Mouse (Mus musculus) stomach, embryonic 16.5 days (tissue): ENCODE measurements at regions not wholly inside any gene's neighbourhood (a gene's known extent, or its start where the extent isn't known, plus 50 kb on each side); places are given as distances from the start of the nearest gene placed in this dataset.

Source experiments
- ATAC-seq: fragments of 200-750 bp; cut with Nextera tagmentation; 2 replicates; pipeline ENCODE4 v1.8.0; 2017; ENCODE audit warnings: moderate number of reproducible peaks, moderate TSS enrichment; ENCODE audit not compliant: insufficient read depth, low FRiP score
- H3K27ac ChIP-seq: fragments of 300-500 bp; sonication (generic); 2 replicates; pipeline ENCODE4 v1.5.1; 2014; ENCODE audit warnings: low read length
- H3K27me3 ChIP-seq: fragments of 300-500 bp; sonication (generic); 2 replicates; pipeline ENCODE4 v1.6.1; 2014; ENCODE audit warnings: low read length, control low read depth, mixed read lengths; ENCODE audit not compliant: control insufficient read depth, insufficient read depth
- H3K36me3 ChIP-seq: fragments of 300-500 bp; sonication (generic); 2 replicates; pipeline ENCODE4 v1.6.1; 2014; ENCODE audit warnings: low read length; ENCODE audit not compliant: control insufficient read depth, insufficient read depth
- H3K4me1 ChIP-seq: fragments of 300-500 bp; sonication (generic); 2 replicates; pipeline ENCODE4 v1.6.1; 2014; ENCODE audit warnings: low read length, control low read depth, mixed read lengths; ENCODE audit not compliant: control insufficient read depth, insufficient read depth
- H3K4me2 ChIP-seq: fragments of 300-500 bp; sonication (generic); 2 replicates; pipeline ENCODE4 v1.6.1; 2014; ENCODE audit warnings: low read depth, low read length, mixed read lengths
- H3K4me3 ChIP-seq: fragments of 300-500 bp; sonication (generic); replicated peaks from 2 replicates; pipeline ENCODE4 v1.5.1; 2014; ENCODE audit warnings: mild to moderate bottlenecking, low read length
- H3K9ac ChIP-seq: fragments of 300-500 bp; sonication (generic); 2 replicates; pipeline ENCODE4 v1.6.1; 2014; ENCODE audit warnings: low read length
- H3K9me3 ChIP-seq: fragments of 300-500 bp; sonication (generic); replicated peaks from 2 replicates; pipeline ENCODE4 v1.6.1; 2016; ENCODE audit warnings: low read length, control low read depth; ENCODE audit not compliant: control insufficient read depth
- WGBS: fragments of 180-500 bp; shearing (Covaris S2); extraction: QIAGEN DNeasy Blood & Tissue Kit; methylation state at CpG from one replicate; pipeline ENCODE4 v1.1.7; 2014; 5-methylcytosine and 5-hydroxymethylcytosine counted together

DNA sequence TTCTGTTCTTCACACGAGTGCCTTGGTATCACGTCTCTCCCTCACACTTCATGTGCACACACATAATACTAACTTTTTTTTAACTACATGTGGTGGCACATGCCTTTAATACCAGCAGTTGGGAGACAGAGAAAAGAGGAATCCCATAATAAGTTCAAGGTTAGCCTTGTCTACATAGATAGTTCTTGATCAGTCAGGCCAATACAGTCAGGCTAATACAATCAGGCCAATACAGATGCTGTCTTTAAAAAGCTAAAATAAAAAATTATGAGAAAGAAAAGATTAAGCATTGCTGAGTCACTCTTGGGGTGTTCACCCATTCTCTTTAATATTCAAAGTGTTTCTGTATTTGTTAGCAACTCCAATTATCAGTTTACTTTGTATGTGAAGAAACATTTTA is 61.3 kb upstream of the Podxl start:
- WGBS = 56% methylated on average over 2 of the region's 2 CpGs
- no peak overlapping the region for H3K9ac ChIP-seq
- H3K4me1 ChIP-seq = no peaks in the 10 kb centered on the region
- no peak overlapping the region for H3K4me3 ChIP-seq
- no peaks in the 10 kb centered on the region for H3K36me3 ChIP-seq
- no peak overlapping the region for H3K27ac ChIP-seq
- no peaks in the 10 kb centered on the region for H3K9me3 ChIP-seq
- H3K4me2 ChIP-seq = no peak overlapping the region
- no peak for ATAC-seq
- H3K27me3 ChIP-seq = no peaks in the 10 kb centered on the region

DNA sequence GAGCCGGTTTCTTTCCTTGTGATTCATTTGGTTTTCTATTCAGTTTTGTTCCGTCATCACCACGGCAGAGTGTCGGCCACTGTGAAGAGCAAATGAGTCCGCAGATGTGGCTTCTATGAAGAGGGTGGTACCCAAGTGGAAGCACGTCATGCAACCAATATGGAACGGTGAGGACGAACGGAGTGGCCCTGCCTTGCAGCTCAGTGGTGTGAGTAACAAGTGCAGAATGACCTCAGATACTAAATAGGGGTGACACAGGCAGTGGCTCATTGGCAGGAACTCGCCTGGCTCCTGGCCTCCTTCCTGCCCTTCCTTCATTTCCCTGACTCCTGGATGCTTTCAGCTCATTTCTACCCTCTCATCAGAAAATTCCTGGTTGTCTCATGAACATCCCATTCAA is 60.6 kb upstream of the Podxl start:
- no peaks in the 10 kb centered on the region for H3K36me3 ChIP-seq
- no peak overlapping the region for H3K27ac ChIP-seq
- no peaks in the 10 kb centered on the region for H3K27me3 ChIP-seq
- no peaks in the 10 kb centered on the region for H3K4me1 ChIP-seq
- no peaks in the 10 kb centered on the region for H3K9me3 ChIP-seq
- 79% methylated on average over 10 of the region's 10 CpGs for WGBS
- no peak for ATAC-seq
- no peak overlapping the region for H3K4me2 ChIP-seq
- no peak overlapping the region for H3K9ac ChIP-seq
- no peak overlapping the region for H3K4me3 ChIP-seq

DNA sequence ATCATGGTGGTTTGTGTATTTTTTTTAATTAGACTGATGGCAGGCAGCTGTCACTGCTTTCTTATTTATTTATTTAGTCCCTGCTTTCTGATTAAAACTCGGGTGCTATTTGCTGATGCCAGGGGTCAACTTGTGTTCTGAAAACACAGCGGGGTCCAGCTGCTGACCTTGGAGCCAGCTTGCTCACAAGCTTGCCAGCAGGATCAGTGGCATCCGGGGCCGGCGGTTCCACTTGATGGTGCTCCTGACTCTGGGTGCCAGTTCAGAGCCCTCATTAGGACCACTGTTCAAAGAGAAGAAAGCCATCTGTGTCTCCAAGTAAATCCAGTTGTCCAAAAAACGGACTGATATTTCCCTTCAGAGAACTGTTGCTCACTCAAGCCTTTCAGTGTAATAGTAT is 57.2 kb upstream of the Podxl start:
- ATAC-seq = no peak
- Histone ChIP-seq H3K27ac (no peak overlapping the region), H3K4me1 (no peaks in the 10 kb centered on the region; the same call in 1 of the 2 replicates), H3K4me3 (no peak overlapping the region), H3K9ac (no peak overlapping the region), H3K9me3 (no peaks in the 10 kb centered on the region), H3K27me3 (no peaks in the 10 kb centered on the region), H3K36me3 (no peaks in the 10 kb centered on the region), H3K4me2 (no peak overlapping the region)
- WGBS = 51% methylated on average over 6 of the region's 6 CpGs

DNA sequence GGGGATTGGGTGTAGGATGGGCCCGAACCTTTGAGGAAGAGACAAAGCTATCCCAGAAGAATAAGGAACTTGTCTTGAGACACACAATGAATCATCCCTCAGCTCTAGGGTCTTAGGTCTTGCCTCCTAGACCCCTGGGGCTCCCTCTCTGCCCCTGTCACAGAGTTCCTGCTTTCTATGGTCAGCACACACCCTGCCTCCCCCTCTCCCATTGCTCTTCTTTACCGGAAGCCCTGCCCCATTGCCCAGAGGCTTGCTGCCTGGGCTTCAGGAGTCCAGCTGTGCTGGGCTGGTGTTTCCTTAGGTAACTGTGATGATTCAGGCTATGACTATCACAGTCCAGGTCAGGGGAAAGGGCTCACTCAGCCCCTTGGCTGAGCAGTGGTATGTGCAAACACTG is 55.1 kb upstream of the Podxl start:
- 86% methylated on average over 2 of the region's 2 CpGs for WGBS
- Histone ChIP-seq H3K36me3 (no peaks in the 10 kb centered on the region), H3K27ac (no peak overlapping the region), H3K9ac (no peak overlapping the region), H3K9me3 (no peaks in the 10 kb centered on the region), H3K27me3 (no peaks in the 10 kb centered on the region), H3K4me1 (no peaks in the 10 kb centered on the region; the same call in 1 of the 2 replicates), H3K4me3 (no peak overlapping the region), H3K4me2 (no peak overlapping the region)
- ATAC-seq = no peak

DNA sequence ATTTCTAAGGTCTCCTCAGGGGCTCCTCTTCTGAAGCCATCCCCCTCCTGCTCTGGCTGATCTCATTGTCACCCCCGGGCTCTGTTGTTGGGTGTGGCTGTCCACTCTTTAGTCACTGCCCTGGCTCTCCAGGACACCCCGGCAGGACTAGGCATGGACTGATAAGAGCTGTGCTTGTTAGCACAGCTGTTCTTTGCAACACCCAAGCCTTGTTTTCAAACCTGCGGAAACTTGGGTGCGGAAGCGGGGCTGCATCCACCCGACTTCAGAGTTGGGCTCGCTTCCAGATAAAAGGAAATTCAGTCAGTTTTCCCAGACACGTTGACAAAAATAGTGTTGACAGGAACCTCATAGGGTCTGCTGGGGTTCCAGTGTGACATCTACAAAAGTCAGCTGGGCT is 53.6 kb upstream of the Podxl start:
- Histone ChIP-seq H3K4me2 (no peak overlapping the region), H3K4me3 (no peak overlapping the region), H3K27ac (no peak overlapping the region), H3K9me3 (no peaks in the 10 kb centered on the region), H3K36me3 (no peaks in the 10 kb centered on the region), H3K27me3 (no peaks in the 10 kb centered on the region), H3K9ac (no peak overlapping the region), H3K4me1 (no peaks in the 10 kb centered on the region; the same call in 1 of the 2 replicates)
- WGBS = 38% methylated on average over 8 of the region's 8 CpGs
- peak; percentile 63; the same call in 1 of the 2 replicates for ATAC-seq

DNA sequence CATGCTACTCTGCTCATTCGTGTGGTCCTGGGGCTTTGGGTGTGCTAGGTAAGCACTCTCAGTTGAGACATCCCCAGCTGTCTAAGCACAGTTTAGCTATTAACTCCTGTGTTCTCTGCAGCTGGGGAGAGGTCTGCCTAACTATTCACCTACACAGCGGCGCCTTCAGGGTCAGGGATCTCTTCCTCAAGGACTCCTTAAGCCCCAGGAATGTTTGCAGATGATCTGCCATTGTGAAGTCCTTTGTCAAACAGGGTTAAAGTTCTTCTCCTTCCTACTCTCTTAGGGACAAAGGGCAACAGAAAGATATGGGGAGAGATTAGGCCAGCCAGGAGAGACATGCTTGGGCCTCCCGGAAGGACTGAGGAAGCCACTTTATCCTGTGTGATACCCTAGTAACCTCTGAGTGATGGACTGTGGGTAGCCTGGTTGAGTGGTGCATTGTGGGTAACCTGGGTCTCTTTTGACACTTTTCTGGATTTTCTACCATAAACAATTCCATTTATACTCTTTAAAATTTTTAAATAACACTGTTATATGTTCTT is 51.7 kb upstream of the Podxl start:
- 63% methylated on average over 4 of the region's 4 CpGs for WGBS
- Histone ChIP-seq H3K27ac (no peak overlapping the region), H3K36me3 (no peaks in the 10 kb centered on the region), H3K4me1 (no peaks in the 10 kb centered on the region; the same call in 1 of the 2 replicates), H3K27me3 (no peaks in the 10 kb centered on the region), H3K4me2 (no peak overlapping the region), H3K9me3 (no peaks in the 10 kb centered on the region), H3K4me3 (no peak overlapping the region), H3K9ac (no peak overlapping the region)
- ATAC-seq = no peak

DNA sequence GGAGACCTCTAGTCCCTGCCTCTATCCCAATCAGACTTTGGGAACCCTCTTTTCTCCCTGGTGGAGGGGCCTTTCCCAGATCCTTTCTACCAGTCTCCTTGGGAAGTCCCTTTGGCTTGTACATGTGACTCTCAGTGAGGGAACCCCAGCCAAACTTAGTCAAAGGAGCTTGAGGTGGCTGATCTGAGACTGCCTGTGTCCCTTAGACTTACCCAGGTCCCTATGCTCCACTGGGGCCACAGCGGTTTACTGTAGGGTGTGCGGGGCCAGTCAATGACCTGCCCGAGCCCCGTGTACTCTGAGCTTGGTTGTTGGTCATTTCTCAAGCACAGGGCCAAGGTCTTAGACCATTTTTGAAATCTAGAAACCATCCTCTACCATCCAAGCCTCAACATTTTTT is 50.8 kb upstream of the Podxl start:
- Histone ChIP-seq H3K9ac (no peak overlapping the region), H3K27me3 (no peaks in the 10 kb centered on the region), H3K36me3 (no peaks in the 10 kb centered on the region), H3K4me3 (no peak overlapping the region), H3K9me3 (no peaks in the 10 kb centered on the region), H3K4me1 (no peaks in the 10 kb centered on the region; the same call in 1 of the 2 replicates), H3K27ac (no peak overlapping the region), H3K4me2 (no peak overlapping the region)
- 80% methylated on average over 4 of the region's 4 CpGs for WGBS
- no peak for ATAC-seq

DNA sequence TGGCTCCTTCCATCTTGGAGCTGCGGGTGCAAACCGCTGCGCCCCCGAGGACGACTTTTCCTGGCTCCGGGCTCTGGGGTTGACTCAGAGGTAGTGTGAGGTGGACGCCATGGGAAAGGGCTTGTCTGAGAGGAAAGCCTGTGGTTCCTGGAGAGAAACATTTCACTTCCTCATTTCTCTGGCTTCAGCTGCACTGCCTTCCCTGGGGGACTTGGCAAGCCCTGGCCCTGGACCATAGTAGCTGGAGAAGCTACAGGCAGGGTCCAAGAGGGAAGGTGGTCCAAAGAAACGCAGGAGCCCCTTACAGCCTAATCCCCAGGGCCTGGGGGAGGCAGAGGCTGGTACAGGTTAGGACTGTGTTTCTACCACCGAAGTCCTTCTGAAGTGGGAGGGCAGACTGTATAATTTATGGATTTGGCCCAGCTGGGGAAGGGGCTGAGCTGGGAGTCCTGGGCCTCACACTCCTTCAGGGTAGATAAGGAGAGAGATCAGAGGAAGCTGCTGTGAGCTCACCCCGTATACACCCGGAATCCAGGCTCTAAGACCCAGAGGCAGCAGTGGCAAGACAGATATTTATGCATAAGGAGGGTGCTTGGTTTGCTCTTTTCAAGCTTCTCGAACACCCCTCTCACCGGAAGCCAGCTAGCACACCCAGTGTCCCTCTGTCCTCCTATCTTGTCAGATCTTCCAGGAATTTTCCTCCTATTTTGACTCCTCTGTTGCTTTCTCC is 50.0 kb upstream of the Podxl start:
- H3K27me3 ChIP-seq = no peaks in the 10 kb centered on the region
- 45% methylated on average over 13 of the region's 13 CpGs for WGBS
- no peaks in the 10 kb centered on the region for H3K36me3 ChIP-seq
- peak; percentile 48; the same call in 1 of the 2 replicates for ATAC-seq
- H3K9me3 ChIP-seq = no peaks in the 10 kb centered on the region
- no peak overlapping the region for H3K4me2 ChIP-seq
- H3K4me1 ChIP-seq = no peaks in the 10 kb centered on the region; the same call in 1 of the 2 replicates
- H3K4me3 ChIP-seq = no peak overlapping the region
- H3K27ac ChIP-seq = no peak overlapping the region
- H3K9ac ChIP-seq = no peak overlapping the region
